Mouse (Mus musculus): ENCODE measurements around the gene Wwox.
A peak's percentile ranks its signal among the peaks of the same experiment; 100 is the strongest.

The Wwox gene

DNA sequence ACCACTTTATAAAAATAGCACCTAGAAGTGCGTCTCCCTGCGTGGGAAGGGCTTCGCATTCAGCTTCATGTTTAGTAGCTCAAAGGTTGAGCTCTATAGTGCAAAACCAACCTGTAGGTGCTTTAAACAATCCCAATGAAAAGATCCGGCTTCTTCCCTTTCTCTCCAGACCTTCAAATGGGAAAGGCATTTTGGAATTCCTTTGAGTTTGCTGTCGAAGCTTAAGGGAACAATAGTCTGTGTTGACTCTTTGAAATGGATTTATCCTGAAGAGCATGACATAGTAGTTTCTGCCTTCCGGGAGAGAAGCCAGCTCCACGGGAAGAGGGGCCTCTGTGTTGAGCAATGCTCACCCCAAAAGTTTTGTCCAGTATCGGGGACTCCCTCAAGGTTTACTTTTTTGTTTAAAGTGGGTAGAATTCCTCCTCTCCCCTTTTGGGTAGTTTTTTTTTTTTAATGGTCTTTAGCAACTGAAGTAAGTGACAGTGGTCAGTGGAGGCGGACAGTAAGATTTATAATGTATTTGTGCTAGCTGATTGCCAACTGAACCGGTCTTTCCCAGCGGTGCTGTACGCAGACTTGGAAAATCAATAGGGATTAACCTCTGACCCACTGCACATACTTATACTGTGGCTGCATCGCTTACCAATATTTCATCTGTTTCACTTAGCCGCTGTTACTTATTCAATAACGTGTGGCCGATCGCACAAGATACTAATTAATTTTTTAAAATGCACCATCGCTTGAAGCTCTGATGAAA, 312.1 kb downstream of the Wwox start:
- no peak for DNase-seq

GRCm38 (mm10) chr8:114759621-114760020, 320.2 kb downstream of the Wwox start:
- no peak for DNase-seq

DNA sequence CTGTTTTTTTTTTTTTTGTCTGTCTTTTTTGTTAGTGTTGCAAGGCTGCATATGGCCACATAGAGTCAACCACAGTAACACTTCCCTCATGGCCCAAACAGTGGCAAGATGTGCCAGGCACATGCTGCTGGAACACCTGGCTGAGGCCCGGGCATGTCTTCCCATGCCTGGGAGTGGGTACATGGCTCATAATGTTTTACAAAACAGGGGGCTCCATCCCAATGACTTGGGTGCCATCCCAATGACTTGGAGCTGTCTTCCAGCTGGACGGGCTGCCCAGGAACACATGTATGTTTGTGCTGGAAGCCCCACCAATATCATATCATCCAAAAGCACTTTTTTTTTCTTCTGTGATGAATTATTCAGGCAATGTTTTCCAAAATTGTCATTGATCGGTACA, 329.1 kb downstream of the Wwox start:
- no peak for DNase-seq

DNA sequence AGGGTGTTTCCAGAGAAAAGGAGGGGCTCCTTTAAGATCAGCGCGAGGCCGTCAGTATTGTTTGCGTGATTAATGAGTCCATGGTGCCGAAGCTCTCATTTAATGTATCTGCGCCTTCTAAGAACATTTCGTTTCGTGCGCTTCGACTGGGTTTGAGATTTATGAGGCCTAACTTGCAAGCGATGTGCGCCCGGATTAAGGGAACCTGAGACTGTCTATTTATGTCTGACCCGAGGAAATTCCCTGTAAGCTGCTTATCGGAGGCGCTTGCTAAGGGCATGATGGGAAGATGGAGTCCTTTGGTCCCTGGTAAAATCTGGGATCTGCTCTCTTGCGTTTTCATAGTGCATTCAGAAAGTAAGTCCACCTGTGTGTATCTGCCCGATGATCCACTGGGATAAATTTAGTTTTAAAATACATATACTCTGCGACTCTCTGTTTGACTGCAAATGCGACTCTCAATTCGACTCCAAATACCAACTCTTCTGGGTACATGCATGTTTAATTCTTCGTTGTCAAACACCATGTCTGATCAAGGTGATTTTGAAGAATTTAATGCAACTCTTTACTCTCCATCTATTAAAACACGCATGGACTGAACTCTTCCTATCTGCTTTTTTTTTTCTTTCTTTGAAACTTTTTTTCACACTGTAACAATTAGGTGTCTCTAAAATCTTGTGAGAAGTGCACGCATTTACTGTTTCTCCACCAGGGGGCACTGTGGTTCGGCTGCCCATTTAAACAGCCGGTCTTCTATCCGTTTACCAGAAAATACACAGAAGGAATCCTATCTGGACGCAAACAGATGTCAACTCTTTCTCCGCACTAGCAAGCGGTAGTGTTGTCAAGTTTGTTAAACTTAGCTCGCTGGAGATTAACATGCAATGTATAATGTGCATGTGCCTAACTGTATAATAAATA, 331.7 kb downstream of the Wwox start:
- peak; percentile 75 for DNase-seq

GRCm38 (mm10) chr8:114772276-114772849, 332.9 kb downstream of the Wwox start:
- no peak for DNase-seq

DNA sequence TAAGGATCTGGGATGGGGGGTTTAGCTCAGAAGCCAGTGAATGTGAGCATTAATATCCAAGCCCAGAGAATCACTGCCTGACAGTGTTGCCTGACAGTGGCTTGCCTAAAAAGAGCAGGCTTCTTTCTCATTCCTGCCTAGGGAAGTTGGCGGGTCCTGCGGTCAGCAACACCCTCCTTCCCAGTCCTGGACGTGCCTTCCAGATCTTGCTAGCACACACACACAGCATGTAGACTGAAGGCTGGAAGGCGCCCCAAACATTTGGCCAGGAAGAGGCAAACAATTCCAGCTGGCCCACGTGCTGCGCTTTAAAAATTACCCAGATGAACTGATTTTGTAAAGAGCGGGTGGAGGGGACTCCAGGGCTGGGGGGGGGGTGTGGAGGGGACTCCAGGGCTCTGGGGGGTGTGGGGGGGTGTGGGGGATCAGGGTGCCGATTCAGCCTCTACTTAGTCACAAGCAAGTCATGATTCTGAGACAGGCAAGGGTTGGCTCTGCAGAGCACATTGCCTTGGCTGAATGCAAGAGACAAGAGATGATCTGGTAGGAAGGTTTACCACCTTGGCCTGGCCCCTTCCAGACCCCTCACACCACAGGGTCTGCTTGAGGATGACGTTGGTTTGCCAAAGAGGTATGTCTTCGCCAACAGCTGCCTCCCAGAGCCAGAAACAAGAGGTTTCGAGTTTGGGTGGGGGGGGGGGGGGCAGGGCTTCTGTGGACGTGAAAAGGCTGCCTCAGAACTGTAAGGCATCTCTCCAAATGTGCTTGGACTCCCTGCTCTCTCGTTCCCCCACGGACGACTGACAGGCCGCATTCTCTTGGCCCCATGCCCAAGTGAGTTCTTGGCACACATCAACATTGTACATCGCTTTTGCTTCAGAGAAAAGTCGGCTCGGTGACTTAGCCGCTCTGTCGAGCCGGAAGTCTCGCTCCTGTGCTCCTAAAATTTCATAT, 334.3 kb downstream of the Wwox start:
- peak; percentile 50 for DNase-seq

- no peak for DNase-seq
These were observed 334.9 kb downstream of the Wwox start for GRCm38 (mm10) chr8:114774415-114774775.

GRCm38 (mm10) chr8:114775543-114775942, 336.1 kb downstream of the Wwox start:
- no peak for DNase-seq

DNA sequence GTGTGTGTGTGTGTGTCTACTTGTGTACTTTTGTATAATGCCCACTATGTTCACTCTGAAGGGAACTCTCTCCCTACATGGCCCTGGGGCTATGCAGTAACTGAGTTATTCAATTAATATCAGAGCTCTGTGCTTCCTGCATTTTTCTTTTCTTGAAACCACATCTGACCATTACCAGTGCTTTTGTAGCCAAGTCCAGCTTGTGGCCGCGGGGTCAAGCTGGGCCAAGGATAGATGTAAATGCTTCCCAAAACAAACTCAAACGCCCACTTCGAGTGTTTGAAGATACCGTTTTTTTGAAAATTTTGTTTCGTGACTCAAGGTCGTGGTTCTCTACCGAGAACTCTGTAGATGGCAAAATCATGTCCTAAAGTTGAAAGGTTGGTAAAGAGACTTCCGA, 337.2 kb downstream of the Wwox start:
- no peak for DNase-seq

- DNase-seq: no peak
These were observed 338.0 kb downstream of the Wwox start for GRCm38 (mm10) chr8:114777271-114777980.

- no peak for DNase-seq
These were observed 339.5 kb downstream of the Wwox start for GRCm38 (mm10) chr8:114779002-114779401.

DNA sequence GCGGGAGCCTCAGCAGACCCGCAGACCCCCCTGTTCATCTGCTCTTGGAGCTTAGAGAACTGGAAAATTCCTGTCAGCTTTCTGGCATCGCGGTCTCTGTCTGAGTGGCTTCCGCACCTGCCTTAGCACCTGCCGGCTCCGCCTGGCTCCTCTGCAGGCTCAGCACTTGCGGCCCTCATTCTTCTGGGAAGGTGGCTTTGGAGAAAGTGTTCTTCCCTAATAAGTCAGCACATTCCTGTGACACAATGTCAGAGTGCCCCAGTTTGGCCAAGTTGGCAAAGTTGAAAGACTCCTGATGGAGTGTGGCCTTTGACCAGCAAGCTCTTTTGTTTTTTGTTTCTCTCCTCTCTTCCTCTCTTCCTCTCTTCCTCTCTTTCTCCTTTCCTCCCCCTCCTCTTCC, 343.9 kb downstream of the Wwox start:
- DNase-seq: no peak

- DNase-seq: no peak
These were observed 346.4 kb downstream of the Wwox start for GRCm38 (mm10) chr8:114785834-114786233.

- no peak for DNase-seq
These were observed 350.2 kb downstream of the Wwox start for GRCm38 (mm10) chr8:114789616-114790015.

GRCm38 (mm10) chr8:114790754-114791153, 351.3 kb downstream of the Wwox start:
- no peak for DNase-seq

DNA sequence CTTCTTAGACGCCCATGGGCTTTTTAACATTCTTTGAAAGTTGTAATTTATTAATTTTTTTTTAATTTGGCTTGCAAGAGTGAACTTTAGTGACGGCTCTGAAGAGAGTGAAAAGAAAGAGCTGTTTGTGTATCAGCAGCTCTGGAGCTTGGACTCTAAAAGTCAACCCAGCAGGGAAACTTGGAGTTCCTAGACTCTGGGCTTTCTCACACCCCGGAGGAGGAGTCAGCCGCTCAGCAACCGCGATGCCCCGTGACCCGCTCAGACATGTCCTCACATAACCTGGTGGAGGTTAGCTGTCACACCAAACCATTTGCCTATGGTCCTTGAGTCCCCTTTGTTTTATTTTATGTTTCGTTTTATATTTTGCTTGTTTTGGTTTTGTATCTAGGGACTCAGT, 354.2 kb downstream of the Wwox start:
- DNase-seq: no peak

GRCm38 (mm10) chr8:114801428-114802134, 362.1 kb downstream of the Wwox start:
- no peak for DNase-seq

GRCm38 (mm10) chr8:114803113-114803512, 363.7 kb downstream of the Wwox start:
- DNase-seq: no peak

GRCm38 (mm10) chr8:114806826-114807420, 367.5 kb downstream of the Wwox start:
- no peak for DNase-seq

GRCm38 (mm10) chr8:114807676-114808426, 368.4 kb downstream of the Wwox start:
- DNase-seq: no peak

All from right cerebral cortex, adult 18-20 months (tissue).